Mouse (Mus musculus) myocyte (in vitro differentiated cells): ENCODE data around the gene Fam205c.

ENCODE experiments used
- CEBPB ChIP-seq: IDR thresholded peaks from 2 replicates; pipeline ENCODE4 v1.6.1; 2011; ENCODE audit warnings: mild to moderate bottlenecking, moderate library complexity; ENCODE audit not compliant: poor library complexity, insufficient read depth, severe bottlenecking
- E2F4 ChIP-seq: IDR thresholded peaks from one replicate; pipeline ENCODE4 v1.6.1; 2011; ENCODE audit warnings: mild to moderate bottlenecking, control low read depth, moderate library complexity; ENCODE audit not compliant: insufficient read depth
- MAX ChIP-seq: IDR thresholded peaks from one replicate; pipeline ENCODE4 v1.6.1; 2011; ENCODE audit warnings: low read depth, mild to moderate bottlenecking, control low read depth
- POLR2A ChIP-seq: IDR thresholded peaks from one replicate; pipeline ENCODE4 v1.6.1; 2011; ENCODE audit warnings: low read depth, mild to moderate bottlenecking, control low read depth, moderate library complexity; ENCODE audit not compliant: insufficient read length
- POLR2AphosphoS2 ChIP-seq: IDR thresholded peaks from one replicate; pipeline ENCODE4 v1.6.1; 2011; ENCODE audit warnings: low read depth, control low read depth; ENCODE audit not compliant: insufficient read length
- TCF12 ChIP-seq: IDR thresholded peaks from one replicate; pipeline ENCODE4 v1.6.1; 2011; ENCODE audit warnings: mild to moderate bottlenecking, control low read depth; ENCODE audit not compliant: poor library complexity, insufficient read depth, severe bottlenecking
- USF1 ChIP-seq: IDR thresholded peaks from one replicate; pipeline ENCODE4 v1.6.1; 2011; ENCODE audit warnings: low read depth, mild to moderate bottlenecking, control low read depth, moderate library complexity

- no peak for TF ChIP-seq TCF12
- TF ChIP-seq POLR2A: no peak
- TF ChIP-seq MAX: no peak
- no peak for TF ChIP-seq E2F4
- no peak for TF ChIP-seq POLR2AphosphoS2
- TF ChIP-seq CEBPB: no peak
- no peak for TF ChIP-seq USF1
Measured at GRCm38 (mm10) chr4:42898914-42899313, 24.9 kb upstream of the Fam205c start.
